Mouse (Mus musculus): ENCODE data around the gene Arhgap42.

Arhgap42 gene

DNA sequence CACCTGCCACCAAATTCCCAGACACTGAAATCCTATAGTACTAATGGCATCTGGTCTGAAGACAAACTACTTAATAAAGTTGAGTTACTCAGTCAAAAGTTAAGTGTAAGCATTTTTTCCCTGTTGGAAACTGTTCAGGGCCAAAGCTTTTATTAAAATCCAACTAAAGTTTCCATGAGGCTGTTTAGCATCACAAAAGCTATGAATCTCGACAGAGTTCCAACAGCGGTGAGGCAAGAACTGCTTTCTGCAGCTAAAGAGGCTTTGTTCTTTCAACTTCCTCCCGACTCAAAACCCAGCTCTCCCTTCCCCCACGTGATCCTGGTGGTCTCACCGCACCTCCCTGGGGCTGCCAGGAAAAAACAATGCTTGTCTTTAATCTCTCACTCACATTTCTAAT, 211.5 kb downstream of the Arhgap42 start:
- DNase-seq (ENCODE audit: low spot score in 2 of 2): no peak

DNA sequence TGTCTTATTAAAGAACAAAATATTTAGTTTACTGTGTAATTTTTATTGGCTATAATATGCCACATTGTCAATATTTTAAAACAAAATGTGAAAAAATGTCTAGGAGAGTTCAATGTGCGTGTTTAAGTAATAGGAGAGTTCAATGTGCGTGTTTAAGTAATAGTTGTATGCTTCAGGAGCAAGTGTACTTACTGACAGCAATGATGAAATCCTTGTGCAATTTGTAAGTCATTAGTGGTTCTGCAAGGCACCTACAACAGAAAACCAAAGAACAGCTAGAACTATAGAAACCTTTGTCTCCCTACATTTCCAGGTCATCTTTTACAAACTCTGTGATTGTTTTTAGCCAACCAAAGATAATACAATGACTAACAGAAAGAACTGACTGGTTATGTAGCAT, 223.8 kb downstream of the Arhgap42 start:
- no peak for DNase-seq (ENCODE audit: low spot score in 2 of 2)

DNA sequence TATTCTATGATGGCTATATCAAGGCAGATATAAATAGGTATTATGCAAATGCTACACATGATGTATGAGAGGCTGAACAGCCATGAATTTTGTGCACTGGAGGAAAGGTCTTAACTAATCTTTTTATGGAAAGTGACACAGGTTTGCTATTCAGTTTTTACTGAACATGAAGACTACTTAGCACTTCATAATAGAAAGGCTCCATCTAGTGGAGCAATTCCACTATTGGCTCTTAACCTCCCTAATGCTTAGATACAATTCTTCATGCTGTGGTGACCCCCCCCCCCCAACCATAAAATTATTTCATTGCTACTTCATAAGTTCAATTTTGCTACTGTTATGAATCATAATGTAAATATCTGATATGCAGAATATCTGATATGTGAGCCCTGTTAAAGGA, 237.7 kb downstream of the Arhgap42 start:
- no peak for DNase-seq (ENCODE audit: low spot score in 2 of 2)

DNA sequence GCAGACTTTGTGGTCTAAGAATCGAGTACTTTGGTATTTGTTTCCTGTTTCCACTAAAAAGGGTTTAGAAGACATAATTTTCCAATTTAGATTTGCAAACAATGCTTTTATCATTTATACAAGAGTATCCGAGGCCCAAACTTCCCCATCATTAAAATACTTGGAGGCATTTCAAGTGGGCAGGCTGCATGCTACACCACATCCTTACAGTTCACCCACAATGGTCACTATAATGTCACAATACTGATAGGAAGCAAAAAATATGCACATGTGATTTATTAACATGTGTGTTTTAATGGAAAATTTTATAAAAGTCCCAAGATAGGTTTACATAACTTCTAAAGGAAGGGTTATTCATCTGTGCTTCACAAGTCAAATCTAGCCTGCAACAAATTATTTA, 242.4 kb downstream of the Arhgap42 start:
- no peak for DNase-seq (ENCODE audit: low spot score in 2 of 2)

DNA sequence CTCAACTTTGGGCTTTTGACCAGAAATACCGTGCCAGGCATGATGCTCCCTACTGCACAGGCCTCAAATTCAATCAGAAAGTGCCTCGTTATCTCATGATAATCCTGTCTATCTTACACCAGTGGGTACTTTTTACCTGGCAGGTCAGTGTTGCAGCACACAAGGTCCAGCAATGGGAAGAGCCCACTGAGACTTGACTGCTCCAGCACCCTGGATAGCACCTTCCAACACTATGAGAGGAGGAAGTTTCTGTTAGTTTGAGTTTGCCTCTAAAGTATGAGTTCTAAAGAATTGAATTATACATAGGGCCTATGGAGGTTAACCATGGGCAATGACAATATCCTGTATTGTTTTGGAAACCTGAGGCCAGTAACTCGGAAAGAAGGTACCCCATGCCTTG, 256.6 kb downstream of the Arhgap42 start:
- no peak for DNase-seq (ENCODE audit: low spot score in 2 of 2)

DNA sequence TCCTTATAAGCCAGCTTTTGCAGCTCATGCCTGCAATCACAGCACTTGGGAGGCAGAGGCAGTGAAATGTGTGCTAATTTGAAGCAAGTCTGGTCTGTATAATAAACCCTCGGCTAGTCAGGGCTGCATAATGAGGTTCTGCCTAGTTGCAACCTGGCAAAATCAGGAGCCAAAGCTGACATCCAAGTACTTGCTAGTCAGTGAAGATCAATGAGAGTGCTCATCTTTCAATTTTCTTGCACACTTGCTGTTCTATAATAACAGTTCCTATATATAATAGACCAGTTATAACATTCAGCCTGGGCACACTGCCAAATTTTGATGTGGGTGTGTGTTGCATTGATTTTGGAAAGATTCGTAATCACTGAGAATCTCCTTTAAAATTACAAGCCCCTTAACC, 261.1 kb downstream of the Arhgap42 start:
- DNase-seq (ENCODE audit: low spot score in 2 of 2): peak; percentile 65 to 69

DNA sequence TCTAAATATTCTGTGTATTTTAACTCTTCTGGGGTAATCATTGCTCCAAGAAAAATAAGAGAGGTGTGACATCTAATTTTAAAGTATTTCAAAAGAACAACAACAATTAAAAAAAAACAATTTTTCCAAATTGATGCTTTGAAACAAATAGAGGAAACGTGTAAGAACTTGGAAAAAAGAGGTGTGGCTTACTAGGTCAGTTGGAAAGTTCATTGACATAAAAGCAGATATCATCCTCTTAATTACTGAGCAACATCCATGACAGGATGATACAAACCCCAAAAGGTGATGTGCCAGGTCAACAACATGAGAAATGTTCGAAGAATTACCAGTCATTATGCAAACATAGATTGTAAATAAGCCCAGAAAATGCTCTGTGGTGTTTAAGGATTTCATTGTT, 267.4 kb downstream of the Arhgap42 start, which contains the start of gene Gm16485:
Gene Gm16485, plus strand, starts transcription at position 301 of the 400 bp plus-strand sequence.
- DNase-seq (ENCODE audit: low spot score in 2 of 2): no peak

DNA sequence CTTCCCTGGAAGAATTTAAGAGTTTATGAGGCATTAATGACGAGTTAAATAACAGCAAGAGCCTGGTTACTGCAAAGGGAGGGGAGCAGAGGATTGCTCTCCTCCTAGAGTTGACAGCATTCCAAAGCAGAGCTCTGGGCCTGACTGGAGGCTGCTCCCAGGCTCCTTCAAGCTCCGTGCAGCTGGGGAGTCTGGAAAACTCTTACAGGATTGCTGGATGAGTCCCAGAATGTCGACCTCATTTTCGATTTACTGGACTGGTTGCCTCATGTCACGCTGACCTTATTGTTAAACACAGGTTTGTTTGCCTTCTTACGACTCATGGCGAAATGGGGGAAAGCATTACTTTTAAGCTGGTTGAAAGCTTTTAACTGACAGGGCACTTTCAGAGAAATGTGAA, 268.7 kb downstream of the Arhgap42 start:
- DNase-seq (ENCODE audit: low spot score in 2 of 2): no peak

DNA sequence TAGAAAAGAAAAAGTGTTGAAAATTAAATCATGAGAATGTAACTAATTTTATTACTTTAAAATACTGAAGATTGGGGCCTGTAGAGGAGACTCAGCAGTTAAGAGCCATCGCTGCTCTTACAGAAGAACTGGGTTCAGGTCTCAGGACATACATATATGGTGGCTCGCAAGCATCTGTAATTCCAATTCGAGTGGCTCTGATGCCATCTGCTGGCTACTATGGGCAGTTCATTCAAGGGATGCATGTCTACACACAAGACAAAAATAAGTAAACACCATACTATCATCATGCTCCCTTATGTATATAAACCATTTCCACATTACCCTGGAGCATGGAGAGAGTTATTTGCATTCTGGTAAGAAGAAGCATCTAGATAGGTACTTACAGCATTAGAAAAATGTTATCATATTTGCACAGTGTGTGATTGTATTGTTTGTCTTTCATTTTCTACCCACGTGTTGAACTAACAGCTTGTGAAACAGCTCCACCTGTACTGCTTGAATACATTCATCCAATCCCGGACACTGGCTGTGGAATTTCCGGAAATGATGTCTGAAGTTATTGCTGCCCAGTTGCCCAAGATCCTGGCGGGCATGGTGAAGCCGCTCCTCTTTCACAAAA, 274.3 kb downstream of the Arhgap42 start:
- peak; percentile 55 to 58 for DNase-seq (ENCODE audit: low spot score in 2 of 2)

DNA sequence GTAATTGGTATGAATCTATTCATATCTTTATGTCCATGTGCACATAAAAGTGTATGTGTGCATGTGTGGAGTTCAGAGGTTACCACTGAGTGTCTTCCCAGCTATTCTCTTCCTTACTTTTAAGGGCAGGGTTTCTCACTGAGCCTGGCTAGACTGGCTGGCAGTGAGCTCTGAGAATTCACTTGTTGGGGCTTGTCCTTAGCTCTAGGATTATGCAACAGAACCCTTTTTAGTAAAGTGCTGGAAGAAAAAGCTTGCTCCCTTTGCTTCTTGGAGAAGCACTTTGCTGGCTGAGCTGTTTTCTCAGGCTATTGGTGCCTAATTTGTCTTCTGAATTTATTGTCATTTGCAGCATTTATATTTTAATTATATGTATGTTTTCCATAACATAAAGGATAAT, 285.6 kb downstream of the Arhgap42 start:
- DNase-seq (ENCODE audit: low spot score in 2 of 2): no peak

Data from right cerebral cortex, adult 2 months (tissue).